27 mouse cellular contexts compared by ENCODE assay signal in the genomic region with DNA sequence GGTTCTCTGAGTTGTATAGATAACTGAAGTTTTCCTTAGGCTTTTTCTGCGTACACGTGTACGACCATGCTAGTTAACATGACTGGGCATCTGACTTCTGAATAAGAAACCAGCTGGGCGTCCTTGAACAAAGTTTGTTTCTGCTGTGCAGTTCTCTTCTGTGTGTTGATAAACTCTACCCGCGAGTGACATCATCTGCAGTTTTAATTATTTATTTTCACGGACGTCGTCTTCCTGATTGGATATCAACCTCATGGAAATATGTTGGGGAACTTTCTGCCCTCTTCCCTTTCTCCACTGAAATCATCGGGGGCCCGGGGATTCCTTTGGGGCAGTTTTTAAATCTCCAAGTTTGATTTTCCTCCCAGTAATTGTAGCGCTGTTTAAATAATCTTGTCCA. TPM values are rescaled to one million over a fixed set of nuclear protein-coding genes. Genes with fewer than 3 reads are reported as not detected.
A peak's percentile ranks its signal among the peaks of the same experiment; 100 is the strongest.
DNase-seq lines count a peak whose midpoint lies in the region; ATAC-seq and TF ChIP-seq lines count a peak whose summit lies in the region.
"Had no signal": no experiment of that assay in that cellular context is flagged by ENCODE, and none has a peak within 500 bp of the region (broad histone marks: within the 10 kb centered on the region; RNA-seq: fewer than 3 reads in every experiment).

No protein-coding gene starts in this region.

- H3K9me3 ChIP-seq in kidney, embryonic 15.5 days (replicated peaks): no peaks in the 10 kb centered on the region
- no peaks in the 10 kb centered on the region for H3K9me3 ChIP-seq in kidney, embryonic 14.5 days (ENCODE audit: control insufficient read depth, low read length)
- H3K9me3 ChIP-seq in stomach, embryonic 16.5 days (replicated peaks; ENCODE audit: control insufficient read depth, low read length): no peaks in the 10 kb centered on the region
- H3K9me3 ChIP-seq: lung, embryonic 15.5 days; neural tube, embryonic 15.5 days had no signal

- no peak for ATAC-seq in kidney, embryonic 15.5 days (replicated peaks; ENCODE audit: low FRiP score)
- ATAC-seq in kidney, embryonic 14.5 days (ENCODE audit: low FRiP score, low TSS enrichment): no peak
- no peak for ATAC-seq in stomach, embryonic 16.5 days (ENCODE audit: insufficient read depth, low FRiP score)
- no peak for ATAC-seq in erythroblast, adult 5-6 weeks (replicated peaks; ENCODE audit: low FRiP score, poor library complexity, severe bottlenecking)
- ATAC-seq: activated CD4-positive, CD25-positive, alpha-beta regulatory T cell, adult 4 months; forebrain, embryonic 14.5 days; hindbrain, embryonic 16.5 days had no signal

- no peak overlapping the region for H3K4me3 ChIP-seq in gastrocnemius, adult 2 months
- no peak overlapping the region for H3K4me3 ChIP-seq in kidney, embryonic 15.5 days (replicated peaks)
- H3K4me3 ChIP-seq in kidney, embryonic 14.5 days (ENCODE audit: low read length): no peak overlapping the region
- H3K4me3 ChIP-seq in stomach, embryonic 16.5 days (replicated peaks; ENCODE audit: low read length): no peak overlapping the region
- H3K4me3 ChIP-seq: lung, embryonic 15.5 days; neural tube, embryonic 15.5 days had no signal

- H3K36me3 ChIP-seq in kidney, embryonic 15.5 days: peaks cover 9% of the 10 kb centered on the region; the same call in 1 of the 2 replicates
- peaks cover 3% of the 10 kb centered on the region; the same call in 1 of the 2 replicates for H3K36me3 ChIP-seq in kidney, embryonic 14.5 days (ENCODE audit: control insufficient read depth, insufficient read depth, low read length)
- H3K36me3 ChIP-seq in stomach, embryonic 16.5 days (ENCODE audit: control insufficient read depth, insufficient read depth, low read length): no peaks in the 10 kb centered on the region
- H3K36me3 ChIP-seq: lung, embryonic 15.5 days had no signal

- peaks cover 62% of the 10 kb centered on the region for H3K4me1 ChIP-seq in kidney, embryonic 15.5 days
- peaks cover 40% of the 10 kb centered on the region for H3K4me1 ChIP-seq in kidney, embryonic 14.5 days (ENCODE audit: control insufficient read depth, insufficient read depth, low read length)
- H3K4me1 ChIP-seq in stomach, embryonic 16.5 days (ENCODE audit: control insufficient read depth, insufficient read depth, low read length): peaks cover 15% of the 10 kb centered on the region

- H3K27me3 ChIP-seq in kidney, embryonic 15.5 days: no peaks in the 10 kb centered on the region
- no peaks in the 10 kb centered on the region for H3K27me3 ChIP-seq in kidney, embryonic 14.5 days (ENCODE audit: control insufficient read depth, insufficient read depth, low read length)
- H3K27me3 ChIP-seq in stomach, embryonic 16.5 days (ENCODE audit: control insufficient read depth, insufficient read depth, low read length): no peaks in the 10 kb centered on the region
- H3K27me3 ChIP-seq: lung, embryonic 15.5 days; neural tube, embryonic 15.5 days had no signal

- no peak overlapping the region for H3K9ac ChIP-seq in kidney, embryonic 15.5 days
- H3K9ac ChIP-seq in kidney, embryonic 14.5 days (ENCODE audit: low read depth, low read length): no peak overlapping the region
- no peak overlapping the region for H3K9ac ChIP-seq in stomach, embryonic 16.5 days (ENCODE audit: low read length)
- H3K9ac ChIP-seq: liver, embryonic 14.5 days; lung, embryonic 15.5 days; neural tube, embryonic 15.5 days had no signal

- DNase-seq in gastrocnemius, adult 2 months: no peak
- DNase-seq in gastrocnemius, postnatal 10 days: no peak
- peak; percentile 27 for DNase-seq in lung, postnatal 10 days
- no peak for DNase-seq in lung, postnatal 25 days (ENCODE audit: low spot score)
- DNase-seq: adrenal gland, adult 2 months; cerebellum, adult 8-10 months; cerebellum, postnatal 25 days; heart, postnatal 10 days; kidney, adult 11 months; kidney, postnatal 14 days; liver; midbrain, embryonic 14.5 days; retina, postnatal 1 day; right cerebral cortex, postnatal 14 days; thymus, postnatal 14 days had no signal

- H3K4me2 ChIP-seq in kidney, embryonic 15.5 days: no peak overlapping the region
- H3K4me2 ChIP-seq in kidney, embryonic 14.5 days (replicated peaks; ENCODE audit: low read depth, low read length): no peak overlapping the region
- H3K4me2 ChIP-seq in stomach, embryonic 16.5 days (ENCODE audit: low read depth, low read length): peak overlapping the region; percentile 30
- H3K4me2 ChIP-seq: heart, embryonic 11.5 days; lung, embryonic 15.5 days; neural tube, embryonic 15.5 days had no signal

- H3K27ac ChIP-seq in gastrocnemius, adult 2 months: peak overlapping the region; percentile 49; the same call in 1 of the 2 replicates
- H3K27ac ChIP-seq in kidney, embryonic 15.5 days: peak overlapping the region; percentile 47
- no peak overlapping the region; the same call in 1 of the 2 replicates for H3K27ac ChIP-seq in kidney, embryonic 14.5 days (ENCODE audit: low read depth, low read length)
- H3K27ac ChIP-seq in stomach, embryonic 16.5 days (ENCODE audit: low read length): 0 out of 2 replicates have a peak overlapping the region, but pooled peaks have one; percentile 2
- H3K27ac ChIP-seq: liver, embryonic 14.5 days; lung, embryonic 15.5 days; neural tube, embryonic 15.5 days had no signal

- TF ChIP-seq CTCF in gastrocnemius, adult 2 months (IDR thresholded peaks at IDR 0.05): no peak

- intact Hi-C loops in gastrocnemius, adult 2 months (cut with DNase I): no loop called here

- 60% methylated on average over 12 of the region's 12 CpGs for WGBS in kidney, embryonic 15.5 days
- 60% methylated on average over 12 of the region's 12 CpGs for WGBS in kidney, embryonic 14.5 days
- 44% methylated on average over 12 of the region's 12 CpGs for WGBS in stomach, embryonic 16.5 days

RNA-seq across cellular contexts. Expression of a gene that starts 8.1 kb away (rescaled TPM):
- 1 to 10 TPM; 3.5 to 5.9 TPM for total RNA-seq in gastrocnemius, adult 2 months (2021)
- total RNA-seq in gastrocnemius, postnatal 10 days (2021): 10 to 100 TPM; 14.5 to 14.6 TPM
- polyA plus RNA-seq in kidney, embryonic 15.5 days (2015; fragmentation: Nextera tagmentation; extraction: Ambion mirVana): 24.9 and 26.2 TPM in 2 replicates
- polyA plus RNA-seq in kidney, embryonic 14.5 days (2014; fragmentation: Nextera tagmentation; extraction: Ambion mirVana): 25.3 and 31.2 TPM in 2 replicates
- polyA plus RNA-seq in stomach, embryonic 16.5 days (2015; fragmentation: Nextera tagmentation; extraction: Ambion mirVana): 17.4 and 17.6 TPM in 2 replicates
- total RNA-seq in erythroblast, adult 5-6 weeks (2015; ENCODE audit: low replicate concordance): 4.0 and 5.2 TPM in 2 replicates
- total RNA-seq in erythroblast, adult 5-6 weeks (2017; ENCODE audit: low replicate concordance): 2.1 and 2.5 TPM in 2 replicates
- total RNA-seq: CH12.LX had no signal
